ENCODE assay signal across 18 mouse cellular contexts in genomic region chr13:32517514-32517913, GRCm38 (mm10).
DNase-seq lines count a peak whose midpoint lies in the region; ATAC-seq and TF ChIP-seq lines count a peak whose summit lies in the region.
"Had no signal": no experiment of that assay in that cellular context is flagged by ENCODE, and none has a peak within 500 bp of the region (broad histone marks: within the 10 kb centered on the region; RNA-seq: fewer than 3 reads in every experiment).

No protein-coding gene starts in this region.

- no peak overlapping the region for H3K4me3 ChIP-seq in kidney, embryonic 16.5 days (ENCODE audit: low read length)
- no peak overlapping the region for H3K4me3 ChIP-seq in CH12.LX (replicated peaks in 1 of 3; ENCODE audit: low read depth in 2 of 3, low read length in 2 of 3, poor library complexity in 1 of 3)
- H3K4me3 ChIP-seq in limb, embryonic 14.5 days (replicated peaks; ENCODE audit: low read length), result no peak overlapping the region
- H3K4me3 ChIP-seq: embryonic facial prominence, embryonic 12.5 days; forebrain, embryonic 15.5 days; heart, embryonic 10.5 days; hindbrain, embryonic 13.5 days had no signal

- WGBS in kidney, embryonic 16.5 days, result 18% methylated on average over 8 of the region's 8 CpGs
- 42% methylated on average over 8 of the region's 8 CpGs for WGBS in limb, embryonic 14.5 days

- no peaks in the 10 kb centered on the region for H3K27me3 ChIP-seq in kidney, embryonic 16.5 days (ENCODE audit: insufficient read depth, low read length)
- H3K27me3 ChIP-seq in CH12.LX (replicated peaks), result no peaks in the 10 kb centered on the region
- H3K27me3 ChIP-seq in Patski, result no peaks in the 10 kb centered on the region
- no peaks in the 10 kb centered on the region for H3K27me3 ChIP-seq in limb, embryonic 14.5 days (ENCODE audit: control insufficient read depth, insufficient read depth, low read length)
- H3K27me3 ChIP-seq: embryonic facial prominence, embryonic 12.5 days; forebrain, embryonic 15.5 days; hindbrain, embryonic 13.5 days had no signal

- no peak overlapping the region for H3K9ac ChIP-seq in kidney, embryonic 16.5 days (replicated peaks; ENCODE audit: low read length)
- H3K9ac ChIP-seq in CH12.LX (ENCODE audit: insufficient read depth, low read depth), result no peak overlapping the region; the same call in 1 of the 2 replicates
- no peak overlapping the region for H3K9ac ChIP-seq in limb, embryonic 14.5 days (ENCODE audit: low read depth, low read length, severe bottlenecking)
- H3K9ac ChIP-seq: embryonic facial prominence, embryonic 12.5 days; forebrain, embryonic 15.5 days; hindbrain, embryonic 13.5 days had no signal

- H3K27ac ChIP-seq in kidney, embryonic 16.5 days (ENCODE audit: low read length), result peak overlapping the region; percentile 75; the same call in 1 of the 2 replicates
- no peak overlapping the region for H3K27ac ChIP-seq in CH12.LX (ENCODE audit: insufficient read depth, low read depth)
- H3K27ac ChIP-seq in limb, embryonic 14.5 days (replicated peaks; ENCODE audit: low read depth, low read length), result 0 out of 2 replicates have a peak overlapping the region, but pooled peaks have one; percentile 19
- H3K27ac ChIP-seq: embryonic facial prominence, embryonic 12.5 days; forebrain, embryonic 15.5 days; heart, embryonic 10.5 days; hindbrain, embryonic 13.5 days had no signal

- dilution Hi-C loops in CH12.LX (cut with MboI; ENCODE audit: extremely low pct_ligation_motif_present, extremely low pct_unique_long_range_greater_than_20kb, low sequenced_read_pairs), result no loop called here

- no peak for TF ChIP-seq RAD21 in CH12.LX (IDR thresholded peaks at IDR 0.05; ENCODE audit: low read depth, low read length)

- H3K4me2 ChIP-seq in kidney, embryonic 16.5 days (replicated peaks; ENCODE audit: low read depth, low read length), result no peak overlapping the region
- H3K4me2 ChIP-seq in CH12.LX (ENCODE audit: insufficient read depth, low read depth, poor library complexity, severe bottlenecking), result peak overlapping the region; percentile 50; the same call in 1 of the 2 replicates
- H3K4me2 ChIP-seq in limb, embryonic 14.5 days (replicated peaks; ENCODE audit: low read depth, low read length, severe bottlenecking), result no peak overlapping the region
- H3K4me2 ChIP-seq: embryonic facial prominence, embryonic 12.5 days; forebrain, embryonic 15.5 days; hindbrain, embryonic 13.5 days had no signal

- ATAC-seq in kidney, embryonic 16.5 days (ENCODE audit: low FRiP score, low TSS enrichment), result no peak
- no peak for ATAC-seq in Patski
- no peak for ATAC-seq in limb, embryonic 14.5 days (ENCODE audit: low FRiP score, low read depth)
- ATAC-seq: forebrain, embryonic 15.5 days had no signal

- in situ Hi-C loops in CH12.LX (cut with MboI; ENCODE audit: low pct_ligation_motif_present, low pct_unique_long_range_greater_than_20kb, low sequenced_read_pairs) (no loop called here), Patski (cut with MboI; ENCODE audit: low pct_unique_long_range_greater_than_20kb) (no loop called here)

- no peak for TF ChIP-seq POLR2A in CH12.LX (IDR thresholded peaks at IDR 0.05; ENCODE audit: low read depth, low read length)
- no peak for TF ChIP-seq POLR2A in limb, embryonic 14.5 days (IDR thresholded peaks at IDR 0.05; ENCODE audit: borderline replicate concordance, extremely low read depth, insufficient read depth, insufficient read length)

- H3K4me1 ChIP-seq in kidney, embryonic 16.5 days (ENCODE audit: insufficient read depth, low read length), result peaks cover 28% of the 10 kb centered on the region
- H3K4me1 ChIP-seq in CH12.LX (ENCODE audit: control insufficient read depth in 1 of 2, insufficient read depth in 2 of 2), result peaks cover 5 to 9% of the 10 kb centered on the region in 2 experiments; a peak in 1 of 4 replicates
- H3K4me1 ChIP-seq in limb, embryonic 14.5 days (ENCODE audit: control insufficient read depth, insufficient read depth, low read length), result peaks cover 24% of the 10 kb centered on the region
- H3K4me1 ChIP-seq: forebrain, embryonic 15.5 days had no signal

- TF ChIP-seq CTCF in CH12.LX (conservative IDR thresholded peaks at IDR 0.05 in 1 of 2, IDR thresholded peaks at IDR 0.05 in 1 of 2; ENCODE audit: low read depth in 2 of 2, low read length in 2 of 2) (no peak), Patski (IDR thresholded peaks at IDR 0.05) (no peak)

- no peak for DNase-seq in kidney, postnatal 4 days
- DNase-seq in CH12.LX (ENCODE audit: extremely low read depth) (no peak), Patski (ENCODE audit: low read depth, low spot score) (peak; percentile 74)
- DNase-seq in limb, embryonic 14.5 days (ENCODE audit: low spot score), result no peak
- no peak for DNase-seq in layer of hippocampus, postnatal 14 days (ENCODE audit: low spot score in 2 of 2)
- DNase-seq: adrenal gland, postnatal 10 days; cerebellum, adult 11 months; cerebellum, adult 8-10 months; cerebellum, postnatal 14 days; gastrocnemius, postnatal 36 days; heart, adult 18-20 months; heart, postnatal 10 days had no signal

- POLR2A ChIA-PET in Patski (lab: Charles Lee), result interaction anchor here (1.2 kb wide), 1 partner anchor 9 kb away, joined by 3 read pairs; no protein-coding TSS in a partner anchor

- H3K79me2 ChIP-seq in CH12.LX (replicated peaks; ENCODE audit: control insufficient read depth, extremely low read depth, insufficient read depth, poor library complexity, severe bottlenecking), result no peaks in the 10 kb centered on the region

- H3K36me3 ChIP-seq in kidney, embryonic 16.5 days (ENCODE audit: insufficient read depth, low read length), result no peaks in the 10 kb centered on the region
- H3K36me3 ChIP-seq in CH12.LX (replicated peaks in 1 of 2; ENCODE audit: control insufficient read depth in 1 of 2, insufficient read depth in 1 of 2, low read length in 1 of 2), result no peaks in the 10 kb centered on the region
- H3K36me3 ChIP-seq in limb, embryonic 14.5 days (ENCODE audit: control insufficient read depth, insufficient read depth, low read length), result no peaks in the 10 kb centered on the region
- H3K36me3 ChIP-seq: embryonic facial prominence, embryonic 12.5 days; forebrain, embryonic 15.5 days; G1E; heart, embryonic 10.5 days; hindbrain, embryonic 13.5 days had no signal

- no peak for TF ChIP-seq EP300 in CH12.LX (IDR thresholded peaks at IDR 0.05; ENCODE audit: low read length)

- CTCF ChIA-PET in Patski (lab: Charles Lee), result no interaction called here

- H3K9me3 ChIP-seq in kidney, embryonic 16.5 days (ENCODE audit: low read length), result no peaks in the 10 kb centered on the region
- H3K9me3 ChIP-seq in CH12.LX (replicated peaks; ENCODE audit: low read length), result no peaks in the 10 kb centered on the region
- no peaks in the 10 kb centered on the region for H3K9me3 ChIP-seq in limb, embryonic 14.5 days (ENCODE audit: control insufficient read depth, low read length)
- H3K9me3 ChIP-seq: embryonic facial prominence, embryonic 12.5 days; forebrain, embryonic 15.5 days; G1E; heart, embryonic 10.5 days; hindbrain, embryonic 13.5 days had no signal

TF ChIP-seq in CH12.LX, 34 proteins besides CTCF, POLR2A, EP300 and RAD21:
- no peak for TF ChIP-seq CHD1 (IDR thresholded peaks at IDR 0.05; ENCODE audit: low read depth, low read length)
- TF ChIP-seq MEF2A (IDR thresholded peaks at IDR 0.05; ENCODE audit: borderline replicate concordance, low read depth, low read length), result no peak
- no peak for TF ChIP-seq MAX (IDR thresholded peaks at IDR 0.05; ENCODE audit: low read length)
- TF ChIP-seq MAZ (IDR thresholded peaks at IDR 0.05; ENCODE audit: low read depth, low read length), result no peak
- no peak for TF ChIP-seq ELF1 (IDR thresholded peaks at IDR 0.05; ENCODE audit: low read depth, low read length)
- no peak for TF ChIP-seq TCF12 (IDR thresholded peaks at IDR 0.05; ENCODE audit: low read depth, low read length)
- TF ChIP-seq ZMIZ1 (IDR thresholded peaks at IDR 0.05; ENCODE audit: low read depth, low read length), result no peak
- no peak for TF ChIP-seq POLR2AphosphoS2 (IDR thresholded peaks at IDR 0.05; ENCODE audit: low read depth, low read length)
- TF ChIP-seq SMC3 (IDR thresholded peaks at IDR 0.05; ENCODE audit: low read depth, low read length), result no peak
TF ChIP-seq in CH12.LX: peak in this region for 0.
